In the genomic region with DNA sequence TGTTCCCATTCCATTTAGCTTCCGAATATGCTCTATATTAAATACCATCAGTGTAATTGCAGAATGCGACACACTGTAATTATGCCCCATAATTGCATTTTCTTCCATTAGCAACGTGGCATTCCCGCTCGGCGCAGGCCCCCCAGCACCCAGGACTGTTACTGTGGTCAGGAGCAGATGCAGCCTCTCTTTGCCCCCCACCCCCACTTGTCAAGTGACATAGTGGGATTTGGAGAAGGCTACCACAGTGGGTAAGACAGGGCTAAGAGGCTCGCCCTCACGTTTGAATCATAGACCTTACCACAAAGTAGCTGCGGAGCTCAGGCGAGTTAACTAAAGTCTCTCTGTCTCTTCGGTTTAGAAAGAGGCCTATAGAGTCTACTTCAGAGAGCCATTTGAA, we compare ENCODE assay signal across 27 mouse cellular contexts.
"Had no signal": no experiment of that assay in that cellular context is flagged by ENCODE, and none has a peak within 500 bp of the region (broad histone marks: within the 10 kb centered on the region; RNA-seq: fewer than 3 reads in every experiment).

No protein-coding gene starts in this region.

- H3K4me1 ChIP-seq: heart, embryonic 13.5 days; heart, embryonic 15.5 days; hindbrain, embryonic 13.5 days; hindbrain, embryonic 15.5 days; kidney, embryonic 15.5 days; limb, embryonic 13.5 days; limb, embryonic 15.5 days; liver, embryonic 12.5 days had no signal

- H3K4me3 ChIP-seq: heart, adult 2 months; heart, embryonic 13.5 days; heart, embryonic 15.5 days; hindbrain, embryonic 13.5 days; hindbrain, embryonic 15.5 days; kidney, embryonic 15.5 days; limb, embryonic 13.5 days; limb, embryonic 15.5 days; liver, embryonic 12.5 days had no signal

- H3K9ac ChIP-seq: heart, embryonic 13.5 days; heart, embryonic 15.5 days; hindbrain, embryonic 13.5 days; hindbrain, embryonic 15.5 days; kidney, embryonic 15.5 days; limb, embryonic 13.5 days; limb, embryonic 15.5 days; liver, embryonic 12.5 days; liver, embryonic 14.5 days had no signal

- H3K36me3 ChIP-seq: heart, embryonic 13.5 days; heart, embryonic 15.5 days; hindbrain, embryonic 13.5 days; hindbrain, embryonic 15.5 days; kidney, embryonic 15.5 days; limb, embryonic 13.5 days; limb, embryonic 15.5 days; liver, embryonic 12.5 days had no signal

- H3K27ac ChIP-seq: heart, adult 2 months; heart, embryonic 13.5 days; heart, embryonic 15.5 days; hindbrain, embryonic 13.5 days; hindbrain, embryonic 15.5 days; hindbrain, postnatal 0 days; kidney, embryonic 15.5 days; kidney, postnatal 0 days; limb, embryonic 13.5 days; limb, embryonic 15.5 days; liver, embryonic 12.5 days; liver, embryonic 14.5 days had no signal

- DNase-seq: gastrocnemius, postnatal 14 days; gastrocnemius, postnatal 36 days; heart, adult 11 months; heart, adult 2 months; heart, postnatal 14 days; heart, postnatal 36 days; kidney, adult 11 months; kidney, adult 2 months; kidney, adult 9 months; kidney, postnatal 14 days; kidney, postnatal 36 days; layer of hippocampus, adult 9-11 months; layer of hippocampus, postnatal 36 days; left cerebral cortex, postnatal 4 days had no signal

- H3K9me3 ChIP-seq: heart, embryonic 13.5 days; heart, embryonic 15.5 days; hindbrain, embryonic 13.5 days; hindbrain, embryonic 15.5 days; kidney, embryonic 15.5 days; limb, embryonic 13.5 days; limb, embryonic 15.5 days; liver, embryonic 12.5 days had no signal

- H3K27me3 ChIP-seq: heart, embryonic 13.5 days; heart, embryonic 15.5 days; hindbrain, embryonic 13.5 days; hindbrain, embryonic 15.5 days; kidney, embryonic 15.5 days; limb, embryonic 13.5 days; limb, embryonic 15.5 days; liver, embryonic 12.5 days had no signal

- ATAC-seq: hindbrain, postnatal 0 days; intestine, embryonic 16.5 days; liver, embryonic 12.5 days had no signal

- H3K4me2 ChIP-seq: heart, embryonic 11.5 days; heart, embryonic 13.5 days; heart, embryonic 15.5 days; hindbrain, embryonic 13.5 days; hindbrain, embryonic 15.5 days; kidney, embryonic 15.5 days; limb, embryonic 13.5 days; limb, embryonic 15.5 days; liver, embryonic 12.5 days had no signal
